Mouse (Mus musculus): ENCODE measurements around the gene Lrrc4.

The Lrrc4 gene

DNA sequence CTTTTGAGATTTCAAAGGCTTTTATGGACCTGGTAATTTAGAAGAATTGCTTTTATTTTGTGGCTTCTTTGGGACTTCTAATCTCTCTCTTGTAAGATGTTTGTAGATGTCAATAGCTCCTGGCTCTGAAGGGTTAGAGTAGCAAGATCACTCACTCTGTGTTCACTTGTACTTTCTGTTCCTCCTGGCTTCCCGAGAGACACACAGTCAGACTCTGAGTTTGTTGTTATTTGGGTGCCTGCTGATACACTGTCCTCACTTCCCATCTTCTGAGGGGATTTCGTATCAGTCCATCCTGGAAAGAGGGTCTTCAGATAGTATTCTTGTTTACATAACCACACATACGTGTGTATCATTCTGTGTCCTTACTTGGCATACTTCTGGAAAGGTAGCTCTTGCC lies 208.6 kb downstream of the Lrrc4 start:
- H3K4me1 ChIP-seq (replicated peaks; ENCODE audit: low read depth, low read length): peaks cover 17% of the 10 kb centered on the region
- H3K36me3 ChIP-seq (ENCODE audit: insufficient read depth, low read length): peaks cover 31% of the 10 kb centered on the region
- TF ChIP-seq CTCF (conservative IDR thresholded peaks at IDR 0.05; ENCODE audit: low read length) (no peak), POU5F1 (IDR thresholded peaks at IDR 0.05; ENCODE audit: borderline replicate concordance, low read length) (no peak), NANOG (IDR thresholded peaks at IDR 0.05; ENCODE audit: borderline replicate concordance, low read length) (no peak)
- H3K9me3 ChIP-seq (ENCODE audit: low read length): no peaks in the 10 kb centered on the region
- H3K27me3 ChIP-seq (ENCODE audit: insufficient read depth, low read length): no peaks in the 10 kb centered on the region
- H3K4me3 ChIP-seq (replicated peaks; ENCODE audit: low read length): no peak overlapping the region

DNA sequence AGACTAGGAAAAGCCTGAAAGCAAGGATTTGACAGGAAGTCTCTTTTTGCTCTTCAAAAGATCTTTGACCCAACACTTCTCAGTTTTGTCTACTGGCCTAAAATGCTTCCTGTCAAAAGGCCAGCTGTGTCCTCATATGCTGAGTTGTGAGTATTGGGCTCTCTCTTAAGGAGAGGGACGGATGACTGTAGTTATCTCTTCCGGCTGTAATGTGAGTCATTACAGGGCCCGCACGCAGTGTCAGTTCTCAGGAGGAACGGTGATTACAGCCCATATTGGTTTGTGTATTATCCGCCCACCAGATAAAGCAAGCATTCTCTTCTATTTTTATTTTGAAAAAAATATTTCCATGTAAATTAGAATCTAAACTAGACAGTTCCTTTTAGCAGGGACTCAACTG lies 209.0 kb downstream of the Lrrc4 start:
- Histone ChIP-seq H3K4me1 (replicated peaks; ENCODE audit: low read depth, low read length) (peaks cover 21% of the 10 kb centered on the region), H3K36me3 (ENCODE audit: insufficient read depth, low read length) (peaks cover 28% of the 10 kb centered on the region), H3K4me3 (replicated peaks; ENCODE audit: low read length) (no peak overlapping the region), H3K9me3 (ENCODE audit: low read length) (no peaks in the 10 kb centered on the region), H3K27me3 (ENCODE audit: insufficient read depth, low read length) (no peaks in the 10 kb centered on the region)
- TF ChIP-seq POU5F1 (IDR thresholded peaks at IDR 0.05; ENCODE audit: borderline replicate concordance, low read length): no peak
- no peak for TF ChIP-seq CTCF (conservative IDR thresholded peaks at IDR 0.05; ENCODE audit: low read length)
- TF ChIP-seq NANOG (IDR thresholded peaks at IDR 0.05; ENCODE audit: borderline replicate concordance, low read length): no peak

DNA sequence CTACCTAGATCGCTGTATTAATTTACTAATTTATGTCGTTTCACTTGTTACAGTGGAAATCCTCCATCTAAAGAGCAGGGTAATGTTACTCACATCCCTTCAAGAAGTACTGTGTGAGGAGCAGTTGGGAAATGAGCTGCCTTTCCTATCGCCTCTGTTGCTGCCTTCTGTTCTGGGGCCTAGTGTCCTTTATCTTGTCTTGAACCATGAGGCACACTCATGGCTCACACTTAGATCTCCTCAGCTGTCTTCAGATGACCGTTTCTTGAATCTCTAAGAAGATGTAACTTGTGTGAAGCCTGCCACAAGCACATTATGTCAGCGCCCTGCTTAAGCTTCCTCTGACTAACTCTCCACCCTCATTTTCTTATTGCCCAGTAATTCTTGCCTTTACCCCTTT lies 209.6 kb downstream of the Lrrc4 start:
- H3K4me1 ChIP-seq (replicated peaks; ENCODE audit: low read depth, low read length): peaks cover 21% of the 10 kb centered on the region
- no peak for TF ChIP-seq CTCF (conservative IDR thresholded peaks at IDR 0.05; ENCODE audit: low read length)
- no peak for TF ChIP-seq NANOG (IDR thresholded peaks at IDR 0.05; ENCODE audit: borderline replicate concordance, low read length)
- no peak for TF ChIP-seq POU5F1 (IDR thresholded peaks at IDR 0.05; ENCODE audit: borderline replicate concordance, low read length)
- H3K36me3 ChIP-seq (ENCODE audit: insufficient read depth, low read length): peaks cover 24% of the 10 kb centered on the region

DNA sequence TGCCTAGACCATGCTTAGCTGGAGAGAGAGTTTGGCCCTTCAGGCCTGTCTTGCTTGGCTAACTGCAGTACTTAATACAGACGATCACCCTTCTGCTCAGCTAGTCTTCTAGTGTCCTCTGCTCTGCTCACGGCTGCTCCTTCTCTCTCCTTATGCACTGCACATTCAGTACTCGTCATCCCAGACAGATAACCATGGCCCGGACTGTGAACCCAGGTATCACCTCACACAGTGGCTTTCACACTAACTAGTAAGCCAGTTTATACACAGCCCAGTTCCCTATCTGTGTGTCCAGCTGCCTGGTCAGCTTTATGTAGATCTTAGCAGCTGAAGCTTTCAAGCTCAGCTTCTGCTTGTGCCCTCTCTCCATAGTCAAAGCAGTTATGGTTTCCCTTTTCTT lies 210.1 kb downstream of the Lrrc4 start:
- H3K4me3 ChIP-seq (replicated peaks; ENCODE audit: low read length): no peak overlapping the region
- H3K27me3 ChIP-seq (ENCODE audit: insufficient read depth, low read length): no peaks in the 10 kb centered on the region
- H3K36me3 ChIP-seq (ENCODE audit: insufficient read depth, low read length): peaks cover 21% of the 10 kb centered on the region
- no peaks in the 10 kb centered on the region for H3K9me3 ChIP-seq (ENCODE audit: low read length)
- TF ChIP-seq NANOG (IDR thresholded peaks at IDR 0.05; ENCODE audit: borderline replicate concordance, low read length) (no peak), POU5F1 (IDR thresholded peaks at IDR 0.05; ENCODE audit: borderline replicate concordance, low read length) (no peak), CTCF (conservative IDR thresholded peaks at IDR 0.05; ENCODE audit: low read length) (no peak)
- peaks cover 21% of the 10 kb centered on the region for H3K4me1 ChIP-seq (replicated peaks; ENCODE audit: low read depth, low read length)

More for the DNA sequence above, 209.6 kb downstream of the Lrrc4 start:
- H3K27me3 ChIP-seq (ENCODE audit: insufficient read depth, low read length): no peaks in the 10 kb centered on the region
- no peak overlapping the region for H3K4me3 ChIP-seq (replicated peaks; ENCODE audit: low read length)
- no peaks in the 10 kb centered on the region for H3K9me3 ChIP-seq (ENCODE audit: low read length)

DNA sequence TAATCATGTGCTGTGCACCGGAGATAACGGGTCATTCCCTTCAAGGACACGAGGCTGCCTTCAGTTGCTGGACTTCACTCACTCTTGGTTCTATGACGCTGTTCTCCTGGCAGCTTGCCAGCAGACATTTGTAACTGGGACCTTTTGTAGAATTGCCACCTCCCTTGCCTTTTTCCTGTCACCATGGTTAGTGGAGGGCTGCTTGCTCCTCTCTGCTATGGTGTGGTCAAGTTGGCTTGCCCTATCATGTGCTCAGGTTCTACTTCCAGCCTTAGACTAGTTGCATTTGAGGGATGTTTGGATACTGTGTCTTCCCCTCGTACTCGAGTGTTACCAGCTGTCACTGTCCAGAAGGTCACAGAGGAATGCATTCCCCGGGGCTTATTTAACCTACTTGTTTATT lies 212.8 kb downstream of the Lrrc4 start:
- TF ChIP-seq CTCF (conservative IDR thresholded peaks at IDR 0.05; ENCODE audit: low read length): no peak
- Histone ChIP-seq H3K36me3 (ENCODE audit: insufficient read depth, low read length) (peaks cover 13% of the 10 kb centered on the region), H3K9me3 (ENCODE audit: low read length) (no peaks in the 10 kb centered on the region), H3K4me1 (replicated peaks; ENCODE audit: low read depth, low read length) (peaks cover 21% of the 10 kb centered on the region), H3K27me3 (ENCODE audit: insufficient read depth, low read length) (no peaks in the 10 kb centered on the region), H3K4me3 (replicated peaks; ENCODE audit: low read length) (no peak overlapping the region)

DNA sequence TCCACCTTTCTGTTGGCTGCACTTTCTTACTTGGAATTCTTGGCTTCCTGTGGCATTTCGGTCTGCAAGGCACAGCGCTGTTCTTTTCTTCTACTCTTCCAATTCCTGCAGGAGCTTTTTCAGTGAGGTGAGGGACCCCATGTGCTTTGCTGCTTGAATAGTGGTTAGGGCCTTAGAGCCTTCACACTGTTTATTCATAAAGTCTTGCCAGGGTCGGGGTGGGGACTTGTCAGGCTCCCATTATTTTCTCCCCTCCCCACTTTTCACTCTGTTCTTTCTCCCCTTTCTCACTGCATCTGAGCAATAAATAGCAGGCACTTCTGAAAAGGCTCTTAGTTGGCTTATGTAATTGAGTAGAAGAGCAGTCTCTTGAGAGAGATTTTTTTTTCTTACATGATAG lies 213.2 kb downstream of the Lrrc4 start:
- TF ChIP-seq POU5F1 (IDR thresholded peaks at IDR 0.05; ENCODE audit: borderline replicate concordance, low read length): no peak
- TF ChIP-seq CTCF (conservative IDR thresholded peaks at IDR 0.05; ENCODE audit: low read length): no peak
- TF ChIP-seq NANOG (IDR thresholded peaks at IDR 0.05; ENCODE audit: borderline replicate concordance, low read length): no peak
- Histone ChIP-seq H3K4me1 (replicated peaks; ENCODE audit: low read depth, low read length) (peaks cover 21% of the 10 kb centered on the region), H3K27me3 (ENCODE audit: insufficient read depth, low read length) (no peaks in the 10 kb centered on the region), H3K9me3 (ENCODE audit: low read length) (no peaks in the 10 kb centered on the region), H3K4me3 (replicated peaks; ENCODE audit: low read length) (no peak overlapping the region), H3K36me3 (ENCODE audit: insufficient read depth, low read length) (peaks cover 13% of the 10 kb centered on the region)

DNA sequence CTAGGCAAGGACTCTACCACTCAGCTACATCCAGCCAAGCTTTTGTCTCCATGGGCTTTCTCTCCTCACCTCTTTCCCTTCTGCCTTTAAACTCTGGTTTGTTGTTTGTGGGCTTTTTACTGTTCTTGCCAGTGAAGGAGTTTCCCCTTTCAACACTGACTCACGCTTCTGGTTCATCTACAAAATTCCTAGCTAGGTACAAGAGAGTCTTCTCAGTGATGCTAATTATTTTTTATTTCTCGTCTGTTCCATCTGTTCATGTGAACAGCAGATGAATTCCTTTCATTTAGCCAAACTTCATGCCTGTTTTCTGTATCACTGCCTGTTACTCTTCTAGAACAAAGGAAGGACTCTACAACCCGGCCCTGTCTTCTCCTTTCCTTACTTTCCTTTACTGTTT lies 215.6 kb downstream of the Lrrc4 start:
- Histone ChIP-seq H3K36me3 (ENCODE audit: insufficient read depth, low read length) (0 out of 2 replicates have a peak, but pooled peaks cover 3% of the 10 kb centered on the region), H3K9me3 (ENCODE audit: low read length) (no peaks in the 10 kb centered on the region), H3K4me3 (replicated peaks; ENCODE audit: low read length) (no peak overlapping the region), H3K4me1 (replicated peaks; ENCODE audit: low read depth, low read length) (peaks cover 21% of the 10 kb centered on the region), H3K27me3 (ENCODE audit: insufficient read depth, low read length) (no peaks in the 10 kb centered on the region)
- TF ChIP-seq POU5F1 (IDR thresholded peaks at IDR 0.05; ENCODE audit: borderline replicate concordance, low read length): no peak
- TF ChIP-seq CTCF (conservative IDR thresholded peaks at IDR 0.05; ENCODE audit: low read length): no peak
- TF ChIP-seq NANOG (IDR thresholded peaks at IDR 0.05; ENCODE audit: borderline replicate concordance, low read length): no peak

DNA sequence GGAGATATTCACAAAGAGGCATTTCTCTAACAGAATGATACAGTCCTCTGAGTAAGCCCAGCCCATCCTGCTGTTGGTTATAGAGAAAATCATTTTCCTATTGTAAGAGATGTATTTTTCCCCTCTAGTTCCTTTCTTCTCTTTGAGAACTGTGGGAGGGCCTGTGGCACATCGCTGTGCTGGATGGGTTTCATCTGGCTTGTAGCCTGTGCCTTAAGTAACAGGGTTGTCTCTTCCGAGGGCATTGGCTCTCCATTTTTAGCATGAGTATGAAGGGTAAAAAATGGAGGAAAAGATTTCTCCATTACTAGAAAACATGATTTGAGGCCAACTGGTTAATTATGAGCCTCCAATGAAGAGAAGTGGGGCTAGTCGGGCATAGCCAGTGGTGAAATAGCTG lies 216.1 kb downstream of the Lrrc4 start:
- H3K4me3 ChIP-seq (replicated peaks; ENCODE audit: low read length): no peak overlapping the region
- no peaks in the 10 kb centered on the region for H3K27me3 ChIP-seq (ENCODE audit: insufficient read depth, low read length)
- H3K9me3 ChIP-seq (ENCODE audit: low read length): no peaks in the 10 kb centered on the region
- 0 out of 2 replicates have a peak, but pooled peaks cover 3% of the 10 kb centered on the region for H3K36me3 ChIP-seq (ENCODE audit: insufficient read depth, low read length)
- peaks cover 21% of the 10 kb centered on the region for H3K4me1 ChIP-seq (replicated peaks; ENCODE audit: low read depth, low read length)
- no peak for TF ChIP-seq NANOG (IDR thresholded peaks at IDR 0.05; ENCODE audit: borderline replicate concordance, low read length)
- TF ChIP-seq CTCF (conservative IDR thresholded peaks at IDR 0.05; ENCODE audit: low read length): no peak
- TF ChIP-seq POU5F1 (IDR thresholded peaks at IDR 0.05; ENCODE audit: borderline replicate concordance, low read length): no peak

DNA sequence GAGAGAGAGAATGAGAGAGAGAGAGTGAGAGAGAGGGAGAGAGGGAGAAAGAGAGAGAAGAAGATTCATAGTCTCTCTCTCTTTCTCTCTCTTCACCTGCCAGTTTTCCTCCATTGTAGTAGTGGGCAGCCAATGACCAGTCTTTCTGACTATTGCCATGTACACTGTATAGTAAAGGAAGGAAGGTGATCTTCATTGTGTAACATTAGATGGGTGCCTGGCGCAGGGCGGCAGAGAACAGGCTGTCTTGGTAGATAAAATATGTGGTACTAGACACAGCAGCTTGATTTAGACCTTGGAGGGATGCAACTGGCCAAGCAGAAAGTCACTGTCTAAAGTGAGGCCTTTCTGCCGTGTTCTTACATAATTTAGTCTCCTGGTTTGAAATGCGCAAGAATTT lies 216.7 kb downstream of the Lrrc4 start:
- no peak for TF ChIP-seq CTCF (conservative IDR thresholded peaks at IDR 0.05; ENCODE audit: low read length)
- TF ChIP-seq POU5F1 (IDR thresholded peaks at IDR 0.05; ENCODE audit: borderline replicate concordance, low read length): no peak
- no peak for TF ChIP-seq NANOG (IDR thresholded peaks at IDR 0.05; ENCODE audit: borderline replicate concordance, low read length)

More for the DNA sequence above, 216.7 kb downstream of the Lrrc4 start:
- no peaks in the 10 kb centered on the region for H3K9me3 ChIP-seq (ENCODE audit: low read length)
- peaks cover 22% of the 10 kb centered on the region for H3K4me1 ChIP-seq (replicated peaks; ENCODE audit: low read depth, low read length)
- no peak overlapping the region for H3K4me3 ChIP-seq (replicated peaks; ENCODE audit: low read length)
- 0 out of 2 replicates have a peak, but pooled peaks cover 3% of the 10 kb centered on the region for H3K36me3 ChIP-seq (ENCODE audit: insufficient read depth, low read length)
- no peaks in the 10 kb centered on the region for H3K27me3 ChIP-seq (ENCODE audit: insufficient read depth, low read length)
